Mouse (Mus musculus) adrenal gland, postnatal 14 days (tissue): ENCODE measurements at regions not wholly inside any gene's neighbourhood (a gene's known extent, or its start where the extent isn't known, plus 50 kb on each side); places are given as distances from the start of the nearest gene placed in this dataset.

Experiments
- DNase-seq: peaks from one replicate; pipeline ENCODE4 v3.0.0; 2021; ENCODE audit warnings: mixed read lengths

GRCm38 (mm10) chr4:150769043-150769442 lies 84.7 kb upstream of the Errfi1 start:
- no peak for DNase-seq

GRCm38 (mm10) chr4:150758467-150759237 lies 95.1 kb upstream of the Errfi1 start:
- DNase-seq: peak; percentile 56

- no peak for DNase-seq
Measured at GRCm38 (mm10) chr4:150757815-150758426, 95.8 kb upstream of the Errfi1 start.

- DNase-seq: no peak
Measured at GRCm38 (mm10) chr4:150757291-150757741, 96.4 kb upstream of the Errfi1 start.

- no peak for DNase-seq
Measured at GRCm38 (mm10) chr4:150755446-150755845, 98.3 kb upstream of the Errfi1 start.

GRCm38 (mm10) chr4:150752151-150752550 lies 100.2 kb upstream of the Slc45a1 start:
- peak; percentile 46 for DNase-seq

GRCm38 (mm10) chr4:150750445-150751213 lies 98.7 kb upstream of the Slc45a1 start:
- DNase-seq: no peak

GRCm38 (mm10) chr4:150749066-150749465 lies 97.1 kb upstream of the Slc45a1 start:
- DNase-seq: no peak

- DNase-seq: no peak
Measured at GRCm38 (mm10) chr4:150748099-150749000, 96.4 kb upstream of the Slc45a1 start.

- no peak for DNase-seq
Measured at GRCm38 (mm10) chr4:150746430-150746923, 94.5 kb upstream of the Slc45a1 start.

- DNase-seq: peak; percentile 41
Measured at GRCm38 (mm10) chr4:150745529-150746429, 93.8 kb upstream of the Slc45a1 start.

- no peak for DNase-seq
Measured at GRCm38 (mm10) chr4:150743508-150743907, 91.5 kb upstream of the Slc45a1 start.

GRCm38 (mm10) chr4:150743103-150743502 lies 91.1 kb upstream of the Slc45a1 start:
- no peak for DNase-seq

GRCm38 (mm10) chr4:150741810-150742209 lies 89.8 kb upstream of the Slc45a1 start:
- no peak for DNase-seq

GRCm38 (mm10) chr4:150740167-150740566 lies 88.2 kb upstream of the Slc45a1 start:
- no peak for DNase-seq

- no peak for DNase-seq
Measured at GRCm38 (mm10) chr4:150738736-150739135, 86.8 kb upstream of the Slc45a1 start.

GRCm38 (mm10) chr4:150730061-150730812 lies 78.3 kb upstream of the Slc45a1 start:
- DNase-seq: no peak

- no peak for DNase-seq
Measured at GRCm38 (mm10) chr4:150726539-150726938, 74.6 kb upstream of the Slc45a1 start.

- DNase-seq: no peak
Measured at GRCm38 (mm10) chr4:150726136-150726480, 74.1 kb upstream of the Slc45a1 start.
